Mouse (Mus musculus) colon, adult 2 months (tissue): ENCODE results near the gene Htr1d. TPM values are rescaled to one million over a fixed set of nuclear protein-coding genes. Genes with fewer than 3 reads are reported as not detected.

Source experiments
- polyA plus RNA-seq: library from polyadenylated mRNA; depleted of rRNA; stranded (reverse); fragments of >200 nt; gene quantifications from 2 replicates; pipeline ENCODE4 v1.2.3, GENCODE M21; 2012; rRNA removed

Gene Htr1d
- polyA plus RNA-seq = 0.10 and 0.15 TPM in 2 replicates

DNA sequence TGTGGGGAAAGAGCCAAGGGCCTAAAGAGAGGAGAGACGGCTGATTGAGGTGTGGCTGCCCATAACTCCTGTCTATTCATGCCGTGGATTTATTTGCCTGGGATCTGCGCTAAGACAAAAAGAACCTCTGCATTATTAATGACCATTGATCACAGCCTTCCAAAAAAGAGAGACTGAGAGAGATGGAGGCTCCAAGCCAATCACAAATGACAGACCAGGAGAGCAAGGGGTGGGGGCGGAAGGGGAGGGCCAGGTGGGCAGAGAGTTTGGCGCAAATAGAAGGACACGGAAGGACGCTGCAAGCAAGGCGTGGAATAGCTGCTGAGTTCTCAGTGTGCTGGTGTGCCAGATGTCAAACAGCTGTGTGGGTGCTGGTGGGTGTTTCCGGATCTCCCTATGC, at the start of gene Htr1d:
Htr1d (plus strand) TSS at position 301 of the 400 bp plus-strand sequence.

DNA sequence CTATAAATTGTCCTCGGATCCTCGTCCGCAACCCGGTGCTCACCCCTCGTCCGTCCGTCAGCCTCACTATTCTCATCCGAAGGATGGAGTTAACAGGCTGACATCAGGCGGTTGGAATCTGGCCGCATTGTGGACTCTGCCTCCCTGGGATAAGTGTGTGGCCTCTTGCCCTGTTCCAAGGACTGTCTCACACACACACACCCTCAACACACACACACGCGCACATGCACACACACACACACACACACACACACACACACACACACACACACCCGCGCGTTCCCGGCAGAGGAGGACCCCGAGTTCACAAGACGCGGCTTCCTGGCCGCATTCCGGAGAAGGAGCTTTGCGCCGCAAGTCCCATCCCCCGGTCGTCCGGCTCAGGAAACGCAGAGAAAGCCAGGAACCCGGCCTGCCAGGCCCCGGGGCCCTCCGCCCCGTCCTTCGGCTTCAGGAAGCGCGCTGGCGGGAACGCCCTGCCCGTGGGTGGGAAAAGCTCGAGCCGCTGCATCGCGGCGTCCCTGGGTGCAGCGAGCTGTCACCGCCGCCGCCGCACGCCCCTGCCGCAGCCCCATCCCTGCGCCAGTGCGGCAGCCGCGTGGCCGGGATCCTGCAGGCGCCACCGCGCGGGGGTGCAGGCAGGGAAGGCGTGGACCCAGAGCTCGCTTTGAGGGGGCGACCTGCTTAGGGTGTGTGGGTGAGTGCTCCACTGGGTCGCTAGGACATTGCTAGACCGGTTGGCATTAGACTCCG, 38.9 kb downstream of the Htr1d start, which contains the start of gene 6030445D17Rik:
6030445D17Rik (plus strand) TSS at position 165 of the 753 bp plus-strand sequence.

DNA sequence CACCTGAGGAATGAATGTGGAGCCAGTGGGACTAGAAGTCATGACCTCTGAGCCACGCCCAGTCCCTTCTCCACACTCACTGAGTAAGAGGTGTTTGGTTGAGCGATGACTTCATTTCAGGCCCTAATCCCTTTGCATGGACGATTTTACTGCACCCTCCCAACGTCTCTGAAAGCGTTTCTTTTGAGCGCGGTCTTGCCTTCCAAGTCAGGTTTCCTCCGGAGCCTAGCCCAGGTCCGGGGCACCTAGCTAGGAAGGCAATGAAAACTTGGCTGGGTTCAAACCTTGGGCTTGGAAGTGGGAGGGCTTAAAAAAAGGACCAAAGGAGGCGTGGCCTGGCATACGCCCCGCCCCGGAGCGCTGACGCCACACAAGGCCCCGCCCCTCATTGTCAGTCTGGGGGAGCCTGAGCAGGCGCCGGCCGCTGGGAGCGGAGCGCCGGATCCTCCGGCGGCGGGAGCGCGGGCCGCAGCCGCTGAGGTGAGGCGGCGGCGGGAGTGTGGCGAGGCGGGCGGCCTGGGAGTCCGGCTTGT, 46.1 kb downstream of the Htr1d start, which contains the start of gene Luzp1:
Luzp1 (plus strand) TSS at position 391 of the 533 bp plus-strand sequence.

Other genes with a start within 250 kb of the Htr1d start
- 3.8 and 4.0 TPM in 2 replicates for gene Asap3, start 217.2 kb upstream of the Htr1d start, polyA plus RNA-seq
- 16.6 and 21.7 TPM in 2 replicates for gene Tcea3, start 175.8 kb upstream of the Htr1d start, polyA plus RNA-seq
- 13.1 and 16.4 TPM in 2 replicates for gene Zfp46, start 138.8 kb upstream of the Htr1d start, polyA plus RNA-seq
- 4.8 and 6.5 TPM in 2 replicates for gene Hnrnpr, start 112.6 kb upstream of the Htr1d start, polyA plus RNA-seq
- 0.84 and 1.3 TPM in 2 replicates for gene 6030445D17Rik, start 38.7 kb downstream of the Htr1d start, polyA plus RNA-seq
- gene Luzp1, start 46.2 kb downstream of the Htr1d start, polyA plus RNA-seq = 13.7 and 14.6 TPM in 2 replicates
- gene Kdm1a, start 179.2 kb downstream of the Htr1d start, polyA plus RNA-seq = 21.2 and 24.4 TPM in 2 replicates
- not detected in 2 replicates for gene Tex46, start 186.9 kb downstream of the Htr1d start, polyA plus RNA-seq
- 0.03 TPM in 1 of 2 replicates, not detected in the other for gene Lactbl1, start 199.1 kb downstream of the Htr1d start, polyA plus RNA-seq